ENCODE assay signal across 16 mouse cellular contexts in the genomic region with DNA sequence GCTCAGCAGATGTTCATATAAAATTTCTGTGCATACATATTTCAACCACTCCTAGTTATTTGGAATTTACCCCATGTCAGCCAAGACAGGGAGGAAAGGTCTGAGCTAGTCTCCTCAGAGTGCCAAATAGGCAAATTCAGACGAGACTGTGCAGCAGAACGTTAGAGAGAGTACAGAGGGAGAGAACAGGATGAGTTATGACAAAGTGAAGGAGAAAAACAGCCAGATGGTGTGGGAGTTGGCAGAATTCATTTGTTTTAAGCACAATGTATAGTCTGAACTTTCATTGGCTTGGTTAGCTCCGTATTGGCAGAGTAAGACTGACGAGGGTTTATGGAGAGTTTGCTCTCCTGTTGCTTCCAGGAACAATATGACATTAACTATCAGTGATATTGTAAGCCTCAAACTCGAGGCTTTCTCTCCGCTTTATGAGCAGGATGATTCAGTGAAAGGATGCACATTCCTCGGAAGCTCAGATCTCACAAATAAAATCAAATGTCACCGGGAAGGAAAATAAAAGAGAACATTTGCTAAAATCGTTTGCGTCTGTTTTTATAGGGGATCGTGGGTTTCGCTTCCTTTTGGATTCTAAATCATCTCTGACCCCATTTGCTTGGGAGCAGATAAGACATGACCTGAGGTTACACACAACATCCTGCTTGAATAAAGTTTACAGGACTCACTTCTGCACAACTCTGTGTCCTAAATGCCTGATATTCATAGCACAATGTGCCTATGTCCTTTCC.
DNase-seq lines count a peak whose midpoint lies in the region; ATAC-seq and TF ChIP-seq lines count a peak whose summit lies in the region.
"Had no signal": no experiment of that assay in that cellular context is flagged by ENCODE, and none has a peak within 500 bp of the region (broad histone marks: within the 10 kb centered on the region; RNA-seq: fewer than 3 reads in every experiment).

No protein-coding gene starts in this region.

- H3K4me2 ChIP-seq in intestine, embryonic 15.5 days (replicated peaks) = 0 out of 2 replicates have a peak overlapping the region, but pooled peaks have one; percentile 1
- H3K4me2 ChIP-seq in intestine, postnatal 0 days (replicated peaks; ENCODE audit: low read depth) = no peak overlapping the region
- peak overlapping the region; percentile 32 for H3K4me2 ChIP-seq in embryonic facial prominence, embryonic 14.5 days (ENCODE audit: low read depth, low read length)
- H3K4me2 ChIP-seq: heart, embryonic 13.5 days; hindbrain, embryonic 14.5 days; liver, embryonic 13.5 days had no signal

- H3K27me3 ChIP-seq in intestine, embryonic 15.5 days (replicated peaks) = no peaks in the 10 kb centered on the region
- no peaks in the 10 kb centered on the region for H3K27me3 ChIP-seq in intestine, postnatal 0 days (replicated peaks; ENCODE audit: control insufficient read depth, insufficient read depth, low read length)
- H3K27me3 ChIP-seq in embryonic facial prominence, embryonic 14.5 days (replicated peaks; ENCODE audit: control insufficient read depth, insufficient read depth, low read length) = no peaks in the 10 kb centered on the region
- H3K27me3 ChIP-seq: heart, embryonic 13.5 days; liver, embryonic 13.5 days; Patski had no signal

- peak; percentile 16 for DNase-seq in brain, embryonic 18.5 days (ENCODE audit: low read depth, low spot score)
- DNase-seq in embryonic facial prominence, embryonic 14.5 days (ENCODE audit: low spot score) = peak; percentile 56
- peak; percentile 9 for DNase-seq in kidney, postnatal 10 days
- DNase-seq in retina, postnatal 1 day = no peak
- DNase-seq: cerebellum, postnatal 36 days; gastrocnemius, postnatal 25 days; liver, embryonic 13.5 days; right cerebral cortex, postnatal 4 days; thymus, postnatal 4 days had no signal

- H3K9me3 ChIP-seq in intestine, embryonic 15.5 days = no peaks in the 10 kb centered on the region
- no peaks in the 10 kb centered on the region for H3K9me3 ChIP-seq in intestine, postnatal 0 days (ENCODE audit: control insufficient read depth)
- H3K9me3 ChIP-seq in embryonic facial prominence, embryonic 14.5 days (ENCODE audit: control insufficient read depth, low read length) = no peaks in the 10 kb centered on the region
- H3K9me3 ChIP-seq: heart, embryonic 13.5 days; liver, embryonic 13.5 days had no signal

- no peaks in the 10 kb centered on the region for H3K4me1 ChIP-seq in intestine, embryonic 15.5 days (replicated peaks)
- no peaks in the 10 kb centered on the region for H3K4me1 ChIP-seq in intestine, postnatal 0 days (replicated peaks; ENCODE audit: control insufficient read depth, insufficient read depth, low read length)
- no peaks in the 10 kb centered on the region for H3K4me1 ChIP-seq in embryonic facial prominence, embryonic 14.5 days (ENCODE audit: control insufficient read depth, insufficient read depth, low read length)
- H3K4me1 ChIP-seq: heart, embryonic 13.5 days; liver, embryonic 13.5 days had no signal

- H3K27ac ChIP-seq in intestine, embryonic 15.5 days = no peak overlapping the region
- no peak overlapping the region for H3K27ac ChIP-seq in intestine, postnatal 0 days (ENCODE audit: low read depth, low read length)
- no peak overlapping the region for H3K27ac ChIP-seq in embryonic facial prominence, embryonic 14.5 days (replicated peaks; ENCODE audit: low read depth, low read length)
- H3K27ac ChIP-seq: heart, embryonic 13.5 days; hindbrain, embryonic 14.5 days; layer of hippocampus, adult 2 months; liver, embryonic 13.5 days had no signal

- no peaks in the 10 kb centered on the region for H3K36me3 ChIP-seq in intestine, embryonic 15.5 days
- H3K36me3 ChIP-seq in intestine, postnatal 0 days (ENCODE audit: control insufficient read depth, insufficient read depth) = no peaks in the 10 kb centered on the region
- no peaks in the 10 kb centered on the region for H3K36me3 ChIP-seq in embryonic facial prominence, embryonic 14.5 days (ENCODE audit: control insufficient read depth, insufficient read depth, low read length)
- H3K36me3 ChIP-seq: heart, embryonic 13.5 days; liver, embryonic 13.5 days had no signal

- H3K4me3 ChIP-seq in intestine, embryonic 15.5 days (replicated peaks) = no peak overlapping the region
- H3K4me3 ChIP-seq in intestine, postnatal 0 days (ENCODE audit: low read depth, low read length) = no peak overlapping the region
- H3K4me3 ChIP-seq in embryonic facial prominence, embryonic 14.5 days (ENCODE audit: low read depth, low read length) = no peak overlapping the region
- H3K4me3 ChIP-seq: heart, embryonic 13.5 days; layer of hippocampus, adult 2 months; liver, embryonic 13.5 days had no signal

- TF ChIP-seq CTCF in intestine, postnatal 0 days (IDR thresholded peaks at IDR 0.05; ENCODE audit: low read depth) = no peak

- H3K9ac ChIP-seq in intestine, embryonic 15.5 days = no peak overlapping the region
- H3K9ac ChIP-seq in intestine, postnatal 0 days (ENCODE audit: low read depth, low read length) = no peak overlapping the region
- H3K9ac ChIP-seq in embryonic facial prominence, embryonic 14.5 days (ENCODE audit: low read depth, low read length) = no peak overlapping the region
- H3K9ac ChIP-seq: heart, embryonic 13.5 days; hindbrain, embryonic 14.5 days; liver, embryonic 13.5 days had no signal

- WGBS in intestine, embryonic 15.5 days = 34% methylated on average over 12 of the region's 12 CpGs
- 49% methylated on average over 12 of the region's 12 CpGs for WGBS in intestine, postnatal 0 days
- 30% methylated on average over 12 of the region's 12 CpGs for WGBS in embryonic facial prominence, embryonic 14.5 days

- ATAC-seq in intestine, embryonic 15.5 days = no peak; the same call in 1 of the 2 replicates
- ATAC-seq in intestine, postnatal 0 days = no peak
- 0 out of 2 replicates have a peak, but pooled peaks have one; percentile 26 for ATAC-seq in embryonic facial prominence, embryonic 14.5 days (ENCODE audit: low read depth)
- ATAC-seq in cerebellum, adult (ENCODE audit: insufficient number of reproducible peaks, low FRiP score, low TSS enrichment) = no peak
- ATAC-seq: Patski had no signal
